Mouse (Mus musculus): ENCODE results near the gene Morn3. TPM values are rescaled to one million over a fixed set of nuclear protein-coding genes. Genes with fewer than 3 reads are reported as not detected.
"Not testable (repeated sequence)": the region's sequence is repeated elsewhere in the genome, so short reads cannot be mapped to it uniquely, and the experiment has no call there.

Gene Morn3
- polyA plus RNA-seq, 1 experiment from 2014 or later = 0.35 TPM

DNA sequence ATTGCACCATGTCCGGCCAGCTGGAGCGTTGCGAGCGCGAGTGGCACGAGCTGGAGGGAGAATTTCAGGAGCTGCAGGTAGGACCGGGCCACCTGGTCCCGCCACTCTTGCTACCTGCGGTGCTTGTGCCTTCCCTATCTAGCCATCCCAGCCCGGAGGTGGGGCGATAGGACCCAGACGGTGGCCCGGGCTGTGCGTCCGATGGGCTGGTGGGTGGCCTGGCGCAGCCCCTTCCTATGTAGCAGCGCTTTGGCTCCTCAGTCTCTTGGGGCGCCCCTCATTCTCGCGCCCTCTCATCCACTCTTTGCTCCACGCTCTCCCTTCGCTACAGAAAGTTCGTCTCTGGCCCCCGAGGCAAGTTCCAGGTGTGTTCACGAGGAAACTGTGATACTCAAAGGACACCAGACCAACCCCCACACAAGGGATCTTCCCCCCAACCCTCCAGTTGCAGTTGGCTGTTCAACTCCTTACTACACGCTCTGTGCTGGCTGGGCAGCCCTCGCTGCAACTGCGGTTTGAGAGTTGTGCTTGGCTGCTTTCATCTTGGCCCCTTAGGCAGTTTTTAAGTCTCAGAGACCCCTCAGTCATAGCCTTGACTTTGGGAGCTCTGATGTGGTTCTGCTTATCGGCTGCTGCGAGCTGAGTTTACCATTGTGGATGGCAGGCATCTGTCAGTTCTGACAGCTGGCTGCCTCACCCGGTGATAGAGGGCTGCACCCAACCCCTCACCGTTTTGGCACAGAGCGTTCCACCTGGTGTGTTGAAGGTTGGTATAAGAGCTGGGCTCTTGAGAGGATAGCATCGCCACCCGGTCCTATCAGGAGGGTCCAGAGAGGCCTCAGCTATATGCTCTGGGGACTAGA is 29.8 kb upstream of the Morn3 start:
- Histone ChIP-seq H3K36me3 (no peaks in the 10 kb centered on the region), H3K4me1 (peaks cover 20% of the 10 kb centered on the region), H3K9ac (peak overlapping the region; percentile 82), H3K4me2 (replicated peaks) (peak overlapping the region; percentile 94), H3K9me3 (replicated peaks) (0 out of 2 replicates have a peak, but pooled peaks cover 6% of the 10 kb centered on the region), H3K4me3 (peak overlapping the region; percentile 78), H3K27ac (peak overlapping the region; percentile 46), H3K27me3 (no peaks in the 10 kb centered on the region)
- WGBS = 5% methylated on average over 35 of the region's 35 CpGs
- peak; percentile 91 for ATAC-seq (ENCODE audit: low FRiP score)

DNA sequence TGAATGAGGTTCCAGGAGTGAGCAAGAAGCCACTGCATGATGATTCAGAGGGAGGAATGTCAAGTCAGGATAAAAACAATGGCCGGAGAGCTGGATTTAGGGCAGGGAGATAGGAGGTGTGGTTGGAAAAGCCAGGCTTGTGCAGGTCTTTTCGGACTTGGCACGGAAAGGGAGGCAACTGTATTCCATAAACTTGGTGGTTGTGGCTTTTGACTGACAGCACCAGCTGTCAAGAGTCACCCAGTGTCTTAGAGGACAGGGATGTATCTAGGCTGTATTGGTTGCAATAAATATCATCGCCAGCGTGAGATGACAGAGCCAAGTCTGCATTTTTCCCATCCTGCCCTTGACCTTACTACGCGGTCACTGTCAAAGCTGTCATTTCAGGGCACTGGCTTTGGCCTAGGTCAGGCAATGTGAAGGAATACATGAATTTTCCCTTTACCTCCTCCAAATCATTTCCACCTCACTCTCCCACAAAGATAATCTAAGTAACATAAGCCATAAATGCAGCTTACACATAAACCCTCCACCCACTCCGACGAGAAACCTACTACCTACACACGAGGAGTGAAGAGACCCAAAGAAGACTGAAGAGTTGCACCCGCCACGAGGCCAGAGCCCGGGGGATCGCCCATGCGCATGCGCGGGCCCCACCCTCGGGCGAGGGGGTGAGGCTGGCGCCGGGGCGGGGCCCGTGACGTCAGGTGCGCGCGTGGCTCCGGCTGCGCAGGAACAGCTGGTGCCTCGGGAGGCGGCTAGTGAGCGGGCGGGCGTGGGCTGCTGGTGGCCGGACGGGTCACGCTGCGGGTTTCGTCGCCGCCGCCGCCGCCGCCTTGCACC is 29.0 kb upstream of the Morn3 start:
- WGBS = 8% methylated on average over 40 of the region's 45 CpGs
- peak; percentile 93 for ATAC-seq (ENCODE audit: low FRiP score)
- peak overlapping the region; percentile 46 for H3K27ac ChIP-seq
- peak overlapping the region; percentile 78 for H3K4me3 ChIP-seq
- no peaks in the 10 kb centered on the region for H3K36me3 ChIP-seq
- H3K27me3 ChIP-seq = no peaks in the 10 kb centered on the region
- H3K9ac ChIP-seq = peak overlapping the region; percentile 82
- H3K4me1 ChIP-seq = peaks cover 20% of the 10 kb centered on the region
- H3K4me2 ChIP-seq (replicated peaks) = peak overlapping the region; percentile 94
- H3K9me3 ChIP-seq (replicated peaks) = 0 out of 2 replicates have a peak, but pooled peaks cover 6% of the 10 kb centered on the region

DNA sequence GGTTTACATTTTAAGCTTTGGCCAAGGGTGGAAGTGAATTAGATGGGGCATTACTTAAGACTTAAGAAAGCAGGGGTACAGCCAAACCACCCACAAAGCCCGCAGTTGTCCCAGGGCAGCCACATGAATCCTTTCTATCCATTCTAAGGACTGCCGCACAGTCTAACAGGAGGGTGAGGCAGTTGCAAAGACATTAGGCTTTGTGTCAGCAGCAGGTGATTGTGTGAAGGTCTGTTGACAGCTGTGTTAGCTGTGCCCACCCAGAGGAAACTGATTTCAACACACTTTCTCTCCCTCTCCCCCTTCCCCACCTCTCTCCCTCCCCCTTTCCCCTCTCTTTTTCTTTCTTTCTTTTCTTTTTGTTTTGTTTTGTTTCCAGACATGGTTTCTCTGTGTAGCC is 21.9 kb upstream of the Morn3 start:
- no peak overlapping the region for H3K4me2 ChIP-seq (replicated peaks)
- H3K9ac ChIP-seq = no peak overlapping the region
- no peak overlapping the region for H3K27ac ChIP-seq
- H3K4me1 ChIP-seq = no peaks in the 10 kb centered on the region
- H3K36me3 ChIP-seq = no peaks in the 10 kb centered on the region
- H3K9me3 ChIP-seq (replicated peaks) = no peaks in the 10 kb centered on the region
- no peaks in the 10 kb centered on the region for H3K27me3 ChIP-seq
- no peak overlapping the region for H3K4me3 ChIP-seq
- WGBS = 96% methylated on average over 2 of the region's 2 CpGs
- no peak for ATAC-seq (ENCODE audit: low FRiP score)

DNA sequence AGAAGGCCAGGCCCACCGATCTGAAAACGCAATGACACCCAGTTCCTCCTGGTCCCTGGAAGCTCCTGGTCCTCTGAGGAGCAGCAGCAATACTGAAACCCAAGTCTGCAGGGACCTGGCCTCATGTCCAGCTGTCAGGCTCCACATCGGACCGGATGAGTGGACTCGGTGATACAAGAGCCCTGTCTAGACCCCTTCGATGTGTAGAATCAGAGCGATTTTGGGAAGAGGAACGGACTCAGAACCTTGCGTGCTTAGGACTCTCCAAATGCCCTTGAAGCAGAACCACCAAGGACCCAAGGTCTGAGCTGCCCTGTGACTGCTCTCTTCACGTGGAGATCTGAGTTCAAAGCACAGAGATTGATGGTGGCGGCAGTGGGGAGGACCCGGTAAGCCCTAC is 21.3 kb upstream of the Morn3 start, which contains the start of gene Tmem120b:
Gene Tmem120b (plus strand): TSS at position 301 of the 400 bp plus-strand sequence.
- H3K9ac ChIP-seq = no peak within 1 kb of the TSS
- no peak within 1 kb of the TSS for H3K4me2 ChIP-seq (replicated peaks)
- H3K4me3 ChIP-seq = no peak within 1 kb of the TSS
- H3K27me3 ChIP-seq = no peaks in the 10 kb centered on the region
- H3K4me1 ChIP-seq = no peaks in the 10 kb centered on the region
- 92% methylated on average over 12 of the region's 12 CpGs for WGBS
- no peaks in the 10 kb centered on the region for H3K36me3 ChIP-seq
- H3K27ac ChIP-seq = no peak within 1 kb of the TSS
- H3K9me3 ChIP-seq (replicated peaks) = no peaks in the 10 kb centered on the region
- no peak for ATAC-seq (ENCODE audit: low FRiP score)

DNA sequence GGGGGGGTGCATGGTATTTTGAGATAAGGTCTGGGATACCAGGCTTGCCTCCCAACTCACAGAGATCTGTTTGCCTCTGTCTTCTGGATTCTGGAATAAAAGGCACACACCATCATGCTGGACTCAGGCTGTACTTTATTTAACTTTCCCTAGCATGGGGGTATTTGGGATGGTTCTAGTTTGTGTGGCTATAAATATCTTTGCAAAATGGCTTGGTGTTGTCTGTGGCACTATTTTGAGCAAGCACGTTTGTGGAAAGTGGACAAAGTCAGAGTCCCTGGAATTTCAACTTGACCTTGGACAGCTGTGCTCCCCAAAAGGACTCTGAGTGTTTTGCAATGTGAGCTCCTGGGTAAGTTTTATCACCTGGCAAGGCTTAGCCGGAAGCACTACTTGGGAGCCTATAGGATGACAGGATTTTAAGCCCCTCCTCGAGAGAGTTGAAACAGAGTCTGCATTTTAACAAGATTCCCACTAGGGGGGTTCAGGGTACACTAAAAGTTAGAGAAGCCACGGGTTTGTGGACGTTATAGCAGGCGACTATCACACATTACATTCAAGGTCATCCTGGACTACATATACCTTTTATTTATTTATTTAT is 20.7 kb upstream of the Morn3 start:
- Histone ChIP-seq H3K4me2 (replicated peaks) (no peak overlapping the region), H3K27ac (no peak overlapping the region), H3K9ac (no peak overlapping the region), H3K36me3 (no peaks in the 10 kb centered on the region), H3K4me1 (no peaks in the 10 kb centered on the region), H3K4me3 (no peak overlapping the region), H3K27me3 (no peaks in the 10 kb centered on the region), H3K9me3 (replicated peaks) (no peaks in the 10 kb centered on the region)
- ATAC-seq (ENCODE audit: low FRiP score) = no peak
- 27% methylated on average over 6 of the region's 6 CpGs for WGBS

DNA sequence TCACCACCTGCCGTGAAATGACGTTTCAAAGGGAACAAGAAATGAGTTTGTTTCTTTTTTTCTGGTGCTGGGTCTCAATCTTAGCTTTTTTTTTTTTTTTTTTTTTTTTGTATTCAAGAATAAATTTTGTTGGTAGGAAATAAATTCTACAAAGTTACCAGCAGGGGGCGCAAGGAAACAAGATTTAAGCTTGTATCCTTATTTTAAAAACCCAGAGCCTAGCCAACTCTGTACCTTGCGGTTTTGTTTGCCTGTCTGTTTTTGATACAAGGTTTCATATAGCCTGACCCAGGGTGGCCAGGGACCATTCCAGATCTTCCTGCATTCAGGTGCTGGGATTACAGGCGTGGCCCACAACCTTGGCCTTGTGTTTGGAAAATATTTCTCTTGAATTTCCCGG is 17.4 kb upstream of the Morn3 start:
- no peaks in the 10 kb centered on the region for H3K9me3 ChIP-seq (replicated peaks)
- no peak overlapping the region for H3K4me3 ChIP-seq
- WGBS = 35% methylated on average over 6 of the region's 6 CpGs
- H3K27me3 ChIP-seq = no peaks in the 10 kb centered on the region
- no peaks in the 10 kb centered on the region for H3K36me3 ChIP-seq
- no peak for ATAC-seq (ENCODE audit: low FRiP score)
- no peaks in the 10 kb centered on the region for H3K4me1 ChIP-seq
- H3K27ac ChIP-seq = no peak overlapping the region
- no peak overlapping the region for H3K9ac ChIP-seq
- no peak overlapping the region for H3K4me2 ChIP-seq (replicated peaks)

DNA sequence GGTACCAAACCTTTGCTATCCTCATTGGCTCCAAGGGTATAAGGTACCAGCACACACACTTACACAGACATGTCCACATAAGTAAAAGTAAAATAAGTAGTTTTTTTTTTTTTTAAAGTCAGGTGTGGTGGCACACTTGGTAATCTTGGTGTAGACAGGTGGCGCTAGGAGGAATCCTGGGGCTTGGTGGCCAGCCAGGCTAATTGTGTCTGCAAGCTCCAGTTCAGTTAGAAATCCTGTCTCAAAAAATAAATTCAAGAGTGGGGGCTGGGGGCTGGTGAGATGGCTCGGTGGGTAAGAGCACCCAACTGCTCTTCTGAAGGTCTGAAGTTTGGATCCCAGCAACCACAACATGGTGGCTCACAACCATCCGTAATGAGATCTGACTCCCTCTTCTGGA is 16.3 kb upstream of the Morn3 start:
- Histone ChIP-seq H3K9ac (no peak overlapping the region), H3K4me3 (no peak overlapping the region), H3K9me3 (replicated peaks) (no peaks in the 10 kb centered on the region), H3K27me3 (no peaks in the 10 kb centered on the region), H3K4me2 (replicated peaks) (no peak overlapping the region), H3K27ac (no peak overlapping the region), H3K36me3 (no peaks in the 10 kb centered on the region), H3K4me1 (no peaks in the 10 kb centered on the region; the same call in 1 of the 2 replicates)
- no peak for ATAC-seq (ENCODE audit: low FRiP score)
- 88% methylated on average over 3 of the region's 3 CpGs for WGBS

DNA sequence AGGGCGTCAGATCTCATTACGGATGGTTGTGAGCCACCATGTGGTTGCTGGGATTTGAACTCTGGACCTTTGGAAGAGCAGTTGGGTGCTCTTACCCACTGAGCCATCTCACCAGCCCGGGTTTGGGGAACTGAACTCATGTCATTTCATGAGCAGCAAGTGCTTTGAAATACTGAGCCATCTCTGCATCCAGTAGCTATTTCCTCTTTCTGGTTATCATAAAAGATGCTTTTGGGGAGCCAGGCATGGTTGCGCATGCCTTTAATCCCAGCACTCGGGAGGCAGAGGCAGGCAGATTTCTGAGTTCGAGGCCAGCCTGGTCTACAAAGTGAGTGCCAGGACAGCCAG is 14.6 kb upstream of the Morn3 start:
- not testable (repeated sequence) for H3K4me2 ChIP-seq (replicated peaks); H3K4me3 ChIP-seq; H3K4me1 ChIP-seq; H3K36me3 ChIP-seq; H3K9ac ChIP-seq; H3K27me3 ChIP-seq; H3K27ac ChIP-seq; H3K9me3 ChIP-seq (replicated peaks); ATAC-seq (ENCODE audit: low FRiP score)
- WGBS = 74% methylated on average over 6 of the region's 6 CpGs

DNA sequence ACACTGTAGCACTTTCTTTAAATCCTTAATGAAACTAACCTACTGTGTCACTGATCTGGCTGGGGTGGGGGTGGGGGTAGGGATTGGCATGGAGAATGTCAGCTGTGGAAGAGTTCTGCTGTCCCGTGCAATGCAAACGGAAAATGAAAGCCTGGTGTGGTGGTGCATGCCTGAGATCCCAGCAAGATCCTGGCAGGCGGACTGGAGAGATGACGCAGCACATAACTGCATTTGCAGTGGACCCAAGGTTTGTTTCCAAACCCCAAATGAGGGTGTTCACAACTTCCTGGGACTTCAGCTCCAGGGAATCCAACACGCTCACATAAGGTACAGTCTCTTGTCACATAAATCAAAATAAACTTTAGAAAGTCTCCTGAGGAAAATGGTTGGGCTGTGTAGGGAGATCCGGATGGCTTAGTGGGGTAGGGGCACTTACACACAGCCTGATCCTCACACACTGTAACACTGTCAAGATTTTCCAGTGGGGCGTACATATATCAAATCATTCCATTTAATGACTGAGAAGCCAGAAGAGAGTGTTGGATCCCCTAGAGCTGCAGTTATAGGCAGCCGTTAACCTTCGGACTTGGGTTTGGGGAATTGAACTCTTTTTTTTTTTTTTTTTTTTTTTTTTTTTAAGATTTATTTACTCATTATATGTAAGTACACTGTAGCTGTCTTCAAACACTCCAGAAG is 14.0 kb upstream of the Morn3 start:
- H3K27me3 ChIP-seq = no peaks in the 10 kb centered on the region
- no peaks in the 10 kb centered on the region for H3K9me3 ChIP-seq (replicated peaks)
- ATAC-seq (ENCODE audit: low FRiP score) = no peak
- H3K4me1 ChIP-seq = no peaks in the 10 kb centered on the region; the same call in 1 of the 2 replicates
- H3K36me3 ChIP-seq = no peaks in the 10 kb centered on the region
- WGBS = 77% methylated on average over 9 of the region's 9 CpGs
- H3K4me2 ChIP-seq (replicated peaks) = no peak overlapping the region
- no peak overlapping the region for H3K9ac ChIP-seq
- no peak overlapping the region for H3K27ac ChIP-seq
- H3K4me3 ChIP-seq = no peak overlapping the region

DNA sequence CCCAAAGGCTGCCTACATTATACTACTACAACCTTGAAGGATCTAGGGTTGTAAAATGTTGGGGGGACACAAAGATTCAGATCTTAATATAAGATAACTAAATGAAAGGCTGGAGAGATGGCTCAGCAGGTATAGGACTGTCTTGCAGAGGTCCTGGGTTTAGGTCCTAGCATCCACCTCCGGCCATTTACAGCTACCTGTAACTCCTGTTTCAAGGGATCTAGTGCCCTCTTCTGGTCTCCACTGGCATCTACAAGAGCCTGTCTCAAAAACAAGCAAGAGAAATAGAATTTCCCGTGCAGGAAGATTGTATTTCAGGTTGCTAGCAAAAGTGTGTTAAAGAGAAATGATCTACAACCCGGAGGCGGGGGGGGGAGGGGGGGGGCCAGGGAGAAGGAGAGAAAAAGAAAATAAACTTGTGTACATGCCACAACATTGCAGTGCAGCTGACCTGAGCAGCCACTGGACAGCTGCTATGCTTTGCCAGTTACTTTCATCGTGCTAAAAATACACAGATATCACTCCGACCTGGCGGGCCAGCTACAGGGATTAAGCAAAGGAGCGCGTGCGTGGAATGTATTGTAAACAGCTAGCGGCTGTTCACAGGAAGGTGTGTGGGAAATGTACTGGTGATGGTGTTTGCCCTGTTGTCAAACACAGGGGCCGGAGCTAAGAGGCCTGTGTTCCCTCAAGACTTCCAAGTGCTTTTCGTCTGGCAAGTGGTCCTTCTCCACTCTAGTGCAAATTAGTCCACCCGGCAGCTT is 13.1 kb upstream of the Morn3 start:
- Histone ChIP-seq H3K36me3 (no peaks in the 10 kb centered on the region), H3K27me3 (no peaks in the 10 kb centered on the region), H3K4me2 (replicated peaks) (no peak overlapping the region), H3K4me1 (no peaks in the 10 kb centered on the region; the same call in 1 of the 2 replicates), H3K27ac (no peak overlapping the region), H3K9me3 (replicated peaks) (no peaks in the 10 kb centered on the region), H3K9ac (no peak overlapping the region), H3K4me3 (no peak overlapping the region)
- 41% methylated on average over 14 of the region's 14 CpGs for WGBS
- no peak for ATAC-seq (ENCODE audit: low FRiP score)
